Mouse (Mus musculus) ovary, postnatal 36 days (tissue): ENCODE data around the gene Fmo3.

Experiments
- DNase-seq: peaks from one replicate; pipeline ENCODE4 v3.0.0; 2022; ENCODE audit warnings: low spot score, mixed read lengths

Gene Fmo3

DNA sequence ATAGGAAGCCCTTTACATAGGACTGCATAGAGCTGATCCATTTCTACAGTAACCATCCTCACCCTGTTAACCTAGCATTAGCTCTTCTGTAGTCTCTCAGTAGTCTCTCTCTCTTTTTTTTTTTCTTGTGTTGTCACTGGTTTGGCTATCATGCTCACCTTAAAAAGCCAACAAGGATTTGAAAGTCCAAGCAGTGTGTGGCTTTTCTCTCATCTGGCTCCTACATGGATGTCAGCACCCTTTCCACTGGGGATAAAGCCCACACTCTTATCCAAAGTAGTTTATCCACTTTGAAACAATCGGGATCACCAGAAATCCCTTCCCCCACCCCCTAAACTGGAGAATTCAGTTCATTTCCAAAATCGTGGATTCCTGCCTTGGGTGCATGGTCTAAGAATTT lies 53.7 kb downstream of the Fmo3 start:
- no peak for DNase-seq

DNA sequence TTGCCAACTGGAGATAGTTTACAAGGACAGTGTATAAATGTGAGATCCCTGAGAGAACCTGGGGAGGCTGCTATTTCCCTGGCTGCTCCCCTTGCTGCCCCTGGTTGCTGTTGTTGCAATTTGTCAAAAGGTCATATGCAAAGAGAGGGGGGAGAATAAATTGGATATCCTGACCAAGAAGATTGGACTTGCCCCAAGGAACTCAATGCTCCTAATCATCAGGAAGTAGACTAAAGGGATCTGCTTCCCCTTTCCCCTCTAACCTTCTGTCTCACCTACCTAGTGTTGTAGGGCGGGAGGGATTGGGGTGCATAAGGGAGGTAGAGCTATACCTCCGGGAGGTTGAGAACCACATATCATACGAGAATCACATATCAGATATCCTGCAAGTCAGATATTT lies 55.2 kb downstream of the Fmo3 start:
- DNase-seq: no peak

DNA sequence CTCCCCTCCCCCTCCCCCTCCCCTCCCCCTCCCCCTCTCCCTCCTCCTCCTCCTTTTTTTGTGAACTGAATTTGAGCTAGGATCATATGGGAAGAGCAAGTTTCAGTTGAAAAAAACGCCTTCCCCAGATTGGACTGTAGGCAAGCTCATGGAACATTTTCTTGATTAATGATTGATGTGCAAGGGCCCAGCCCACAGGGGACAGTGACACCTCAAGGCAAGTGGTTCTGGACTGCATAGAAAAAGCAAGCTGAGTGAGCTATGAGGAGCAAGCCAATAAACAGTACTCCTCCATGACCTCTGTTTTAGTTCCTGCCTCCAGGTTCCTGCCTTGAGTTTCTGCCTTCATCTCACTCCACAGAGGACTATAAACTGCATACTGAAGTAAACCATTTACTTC lies 59.2 kb downstream of the Fmo3 start:
- DNase-seq: no peak

DNA sequence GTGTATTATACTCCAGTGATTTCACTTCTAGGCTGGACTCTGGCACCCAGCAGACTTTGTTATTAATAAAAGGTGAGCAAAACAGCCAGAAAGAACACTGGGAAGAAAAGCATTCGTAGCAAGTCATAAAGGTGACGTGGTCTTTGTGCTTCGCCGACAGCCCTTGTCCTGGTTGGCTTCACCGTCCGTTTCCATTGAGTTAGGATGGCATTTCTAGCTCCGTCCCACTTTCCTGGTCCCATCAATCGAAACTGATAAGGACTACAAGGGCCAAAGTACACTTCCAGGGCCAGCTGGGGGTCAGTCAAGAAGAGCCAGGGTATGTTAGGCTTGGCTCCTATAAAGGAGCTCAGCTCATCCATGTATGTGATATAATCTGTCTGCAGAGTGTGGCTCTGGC lies 67.7 kb downstream of the Fmo3 start:
- no peak for DNase-seq

DNA sequence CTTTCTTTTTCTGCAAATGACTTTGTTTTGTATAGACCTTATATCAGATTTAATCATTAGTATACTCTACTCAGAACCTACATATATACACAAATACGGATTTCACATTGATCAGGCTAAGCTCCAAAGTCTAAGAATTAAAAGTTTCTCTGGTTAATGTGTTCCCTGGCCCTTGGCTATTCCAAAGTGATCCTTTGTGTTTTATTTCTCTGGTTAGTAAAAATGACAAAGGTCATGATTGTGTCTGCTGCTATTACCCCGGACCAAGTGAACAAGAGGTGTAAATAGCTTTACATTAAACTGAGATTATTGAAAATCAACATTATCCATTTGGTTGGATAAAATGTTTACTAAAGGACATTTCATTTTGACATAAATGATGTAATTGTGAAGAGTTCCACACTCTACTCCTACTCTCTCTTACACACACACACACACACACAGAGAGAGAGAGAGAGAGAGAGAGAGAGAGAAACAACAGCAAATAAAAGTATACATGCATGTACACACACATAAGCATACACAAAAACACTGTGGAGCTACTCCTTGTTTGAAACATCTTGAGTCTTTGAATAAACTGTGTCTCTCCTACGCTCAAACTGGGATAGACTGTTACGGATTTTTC lies 69.3 kb downstream of the Fmo3 start:
- DNase-seq: no peak

DNA sequence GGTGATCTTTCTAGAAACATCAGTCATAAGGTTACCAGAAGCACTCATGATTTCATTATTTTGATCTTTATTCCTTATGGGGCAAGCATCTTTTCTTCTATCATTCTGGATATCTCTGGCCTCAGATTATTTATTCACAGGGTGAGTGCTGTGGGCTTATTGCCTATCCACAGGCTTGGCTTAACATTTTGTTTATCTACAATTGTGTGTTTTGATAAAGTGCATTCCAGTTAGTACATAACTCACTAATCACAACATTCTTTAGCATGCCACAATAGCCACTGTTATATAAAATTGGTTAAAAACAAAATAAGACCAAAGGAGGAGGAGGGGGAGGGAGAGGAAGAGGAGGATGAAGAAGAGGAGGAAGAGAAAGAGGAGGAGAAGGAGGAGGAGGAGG lies 72.2 kb downstream of the Fmo3 start:
- no peak for DNase-seq
